Mouse (Mus musculus) adrenal gland, postnatal 25 days (tissue): ENCODE measurements around the gene Rlf. TPM values are rescaled to one million over a fixed set of nuclear protein-coding genes. Genes with fewer than 3 reads are reported as not detected.
"Not testable (repeated sequence)": the region's sequence is repeated elsewhere in the genome, so short reads cannot be mapped to it uniquely, and the experiment has no call there.

ENCODE experiments used
- DNase-seq: peaks from one replicate; pipeline ENCODE4 v3.0.0; 2021; ENCODE audit warnings: mixed read lengths
- total RNA-seq: library from RNA; stranded (reverse); gene quantifications from 2 replicates; pipeline ENCODE4 v1.2.3, GENCODE M21; 2021

The Rlf gene
- total RNA-seq, 1 experiment from 2014 or later = 17.8 TPM

- not testable (repeated sequence) for DNase-seq
These were observed 48.2 kb downstream of the Rlf start for GRCm38 (mm10) chr4:121166697-121167096.

- no peak for DNase-seq
These were observed 51.3 kb downstream of the Rlf start for GRCm38 (mm10) chr4:121163501-121164030.

- no peak for DNase-seq
These were observed 105.8 kb downstream of the Rlf start, which contains the start of gene Tmco2 for GRCm38 (mm10) chr4:121109126-121109525. Tmco2 (minus strand) TSS chr4:121109226.

DNA sequence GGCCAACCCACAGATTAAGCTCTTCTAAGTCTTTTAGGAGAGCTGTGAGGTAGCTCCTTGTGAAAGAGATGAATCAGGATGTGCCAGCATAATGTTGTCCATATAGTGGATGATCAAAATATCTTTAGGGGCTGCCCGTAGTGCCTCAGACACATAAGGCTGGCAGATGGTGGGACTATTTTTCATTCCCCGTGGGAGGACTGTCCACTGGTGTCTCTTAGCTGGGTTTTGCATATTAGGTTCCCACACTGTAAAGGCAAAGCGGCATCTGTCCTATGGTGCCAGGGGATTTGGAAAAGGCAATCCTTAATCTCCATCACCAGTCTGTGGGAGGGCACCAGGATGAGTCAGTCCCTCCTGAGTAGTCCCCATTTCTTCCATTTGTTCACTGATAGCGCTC is 111.6 kb downstream of the Rlf start:
- DNase-seq = no peak

GRCm38 (mm10) chr4:121097650-121098378 is 117.1 kb downstream of the Rlf start, which contains the start of gene Zmpste24:
Zmpste24 (minus strand) TSS chr4:121098241.
- peak; percentile 69 for DNase-seq

Other genes with a start within 250 kb of the Rlf start
- gene Smap2, start 197.8 kb downstream of the Rlf start, total RNA-seq = 31.5 and 35.7 TPM in 2 replicates
- gene Col9a2, start 175.7 kb downstream of the Rlf start, total RNA-seq = 0.46 and 0.71 TPM in 2 replicates
- gene Zmpste24, start 116.8 kb downstream of the Rlf start, total RNA-seq = 46.9 and 52.1 TPM in 2 replicates
- not detected in 2 replicates for gene Tmco2, start 105.9 kb downstream of the Rlf start, total RNA-seq
- gene Gm12888, start 109.8 kb upstream of the Rlf start, total RNA-seq = not detected in 2 replicates
- not detected in 2 replicates for gene Gm12886, start 208.0 kb upstream of the Rlf start, total RNA-seq